Mouse (Mus musculus) retina, adult 2 months (tissue): ENCODE measurements around the gene Smarcd1.

Experiments
- DNase-seq: peaks from one replicate; pipeline ENCODE4 v3.0.0-alpha.2; 2012; ENCODE audit warnings: low read depth, low spot score

Gene Smarcd1

DNA sequence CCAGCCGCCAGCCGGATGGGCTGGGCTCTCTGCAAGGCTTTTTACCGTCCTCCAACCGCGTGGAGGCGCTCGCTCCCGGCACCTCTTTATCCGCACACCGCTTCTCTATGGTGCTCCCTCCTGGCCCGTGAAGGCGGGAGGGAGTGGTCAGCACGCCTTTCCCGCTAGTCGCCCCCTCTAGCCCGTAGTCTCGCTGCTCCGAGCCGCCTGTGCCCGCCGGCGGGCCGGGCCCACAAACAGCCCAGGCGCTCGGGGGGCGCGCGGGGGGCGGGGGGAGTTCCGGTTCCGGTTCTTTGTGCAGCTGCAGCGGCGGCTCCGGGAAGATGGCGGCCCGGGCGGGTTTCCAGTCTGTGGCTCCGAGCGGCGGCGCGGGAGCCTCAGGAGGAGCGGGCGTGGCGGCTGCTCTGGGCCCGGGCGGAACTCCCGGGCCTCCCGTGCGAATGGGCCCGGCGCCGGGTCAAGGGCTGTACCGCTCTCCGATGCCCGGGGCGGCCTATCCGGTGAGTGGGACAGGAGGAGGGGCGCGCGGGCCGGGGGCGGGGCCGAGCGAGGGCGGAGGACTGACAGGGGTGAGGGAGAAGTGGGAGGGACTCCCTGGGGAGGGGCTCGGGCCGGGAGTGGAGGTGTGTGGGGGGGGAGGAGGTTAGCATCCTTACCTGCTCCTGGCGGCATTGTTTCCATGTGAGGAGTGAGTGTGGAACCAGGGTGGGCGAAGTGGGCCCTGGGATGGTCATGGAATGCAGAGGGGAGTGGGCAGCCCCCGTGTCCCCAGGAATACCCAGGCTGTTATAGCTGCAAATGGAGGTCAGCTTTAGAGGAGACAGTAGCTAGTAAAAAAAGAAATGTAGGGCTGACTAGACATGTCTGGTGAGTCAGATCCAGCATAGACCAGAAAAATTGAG, at the start of gene Smarcd1:
Gene Smarcd1, plus strand, starts transcription at position 131 of the 902 bp plus-strand sequence.
- peak; percentile 88 for DNase-seq

DNA sequence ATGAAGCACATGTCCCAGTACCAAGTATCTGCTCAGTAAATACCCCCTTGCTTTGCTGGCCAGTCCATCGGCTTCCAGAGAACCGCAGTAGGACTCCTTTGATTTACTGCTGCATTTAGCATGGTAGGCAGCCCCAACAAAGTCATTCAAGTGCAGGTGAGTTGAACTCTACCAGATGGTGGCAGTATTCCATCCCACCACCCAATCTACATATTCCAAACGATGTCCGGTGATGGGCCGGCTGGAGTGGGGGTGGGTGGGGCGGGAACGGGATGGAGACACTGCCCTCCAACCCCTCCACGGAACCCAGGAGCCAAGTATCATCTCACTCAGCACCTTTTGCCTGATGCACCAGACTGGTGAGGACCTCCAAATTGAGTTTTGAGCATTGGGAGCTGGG, 48.6 kb upstream of the Smarcd1 start:
- no peak for DNase-seq

DNA sequence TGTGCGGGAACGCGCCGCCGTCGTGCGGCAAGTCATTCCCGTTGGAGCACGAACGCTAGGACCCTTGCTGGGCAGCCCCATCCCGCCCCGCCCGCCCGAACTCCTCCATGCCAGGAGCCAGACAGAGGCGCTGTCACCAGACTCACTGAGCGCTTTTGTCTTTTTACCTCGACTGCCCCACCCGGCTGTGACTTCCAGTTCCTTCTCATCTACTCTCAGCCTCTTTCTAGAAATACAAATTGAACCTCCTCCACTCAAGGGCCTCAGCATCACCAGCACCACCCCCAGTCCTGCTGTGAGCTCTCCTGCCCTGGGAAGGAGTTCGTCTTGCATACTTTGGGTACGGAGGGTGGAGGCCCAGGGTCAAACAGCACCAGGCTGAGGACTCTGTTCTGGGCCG, 48.1 kb upstream of the Smarcd1 start:
- DNase-seq: no peak

DNA sequence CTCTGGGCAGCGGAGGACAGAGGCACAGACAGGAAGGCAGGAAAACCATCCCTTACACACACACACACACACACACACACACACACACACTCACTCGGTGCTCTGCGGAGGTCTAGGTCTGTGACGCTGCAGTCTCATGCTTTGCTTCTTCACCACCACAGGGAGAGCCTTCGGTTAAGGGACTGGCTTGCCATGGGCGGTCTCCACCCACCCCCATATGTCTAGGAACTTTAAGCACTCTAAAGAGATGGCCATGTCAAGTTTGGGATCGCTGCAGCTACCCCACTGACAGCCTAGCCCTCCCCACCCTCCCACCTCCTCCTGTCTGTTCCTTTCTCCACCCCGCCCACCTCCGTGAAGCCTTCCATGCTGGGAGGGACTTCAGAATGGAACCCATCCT, 46.0 kb upstream of the Smarcd1 start:
- no peak for DNase-seq

DNA sequence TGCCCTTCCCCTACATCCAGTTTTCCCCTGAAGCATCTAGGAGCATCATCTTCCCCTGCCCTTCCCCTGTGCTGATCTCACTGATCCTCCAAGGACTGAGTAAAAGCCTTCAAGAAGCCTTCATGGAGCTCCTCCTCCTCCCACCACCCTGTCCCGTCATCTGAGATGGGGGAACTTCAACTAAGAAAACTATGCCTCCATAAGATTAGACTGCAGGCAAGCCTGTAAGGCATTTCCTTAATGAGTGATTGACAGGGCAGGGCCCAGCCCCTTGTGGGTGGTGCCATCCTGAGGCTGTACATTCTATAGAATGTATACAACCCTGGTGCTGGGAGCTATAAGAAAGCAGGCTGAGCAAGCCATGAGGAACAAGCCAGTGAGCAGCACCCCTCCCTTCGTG, 43.5 kb upstream of the Smarcd1 start:
- no peak for DNase-seq

DNA sequence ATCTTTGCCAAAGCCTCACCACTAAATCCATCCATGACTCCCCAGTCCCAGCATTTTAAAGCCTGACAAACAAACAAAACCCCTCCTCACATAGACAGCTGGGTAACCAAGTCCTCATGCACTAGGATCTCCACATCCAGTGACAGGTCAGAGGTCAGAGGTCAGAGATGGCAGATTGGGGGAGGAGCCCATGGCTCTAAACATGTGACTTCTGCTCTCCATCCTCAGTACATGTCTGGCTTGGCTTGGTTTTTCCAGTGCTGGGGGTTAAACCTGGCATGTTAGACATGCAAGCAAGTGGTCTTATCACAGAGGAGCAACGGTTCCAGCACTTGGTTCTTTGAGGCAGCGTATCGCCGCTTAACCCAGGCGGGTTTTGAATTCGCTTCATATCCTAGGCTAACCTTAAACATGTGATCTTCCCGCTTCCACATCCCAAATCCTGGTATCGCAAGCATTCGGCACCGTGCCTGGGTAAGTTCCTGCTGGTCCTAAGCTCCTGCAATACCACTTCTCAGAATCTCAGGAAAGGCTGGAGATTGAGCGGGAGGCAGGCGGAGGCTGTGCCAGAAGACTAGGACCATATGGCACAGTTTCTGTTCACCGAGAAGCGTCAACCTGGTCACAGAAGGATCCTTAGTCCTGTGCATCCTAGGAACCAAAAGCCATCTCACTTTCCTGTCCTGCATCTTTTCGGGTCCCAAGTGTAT, 40.7 kb upstream of the Smarcd1 start:
- DNase-seq: no peak

DNA sequence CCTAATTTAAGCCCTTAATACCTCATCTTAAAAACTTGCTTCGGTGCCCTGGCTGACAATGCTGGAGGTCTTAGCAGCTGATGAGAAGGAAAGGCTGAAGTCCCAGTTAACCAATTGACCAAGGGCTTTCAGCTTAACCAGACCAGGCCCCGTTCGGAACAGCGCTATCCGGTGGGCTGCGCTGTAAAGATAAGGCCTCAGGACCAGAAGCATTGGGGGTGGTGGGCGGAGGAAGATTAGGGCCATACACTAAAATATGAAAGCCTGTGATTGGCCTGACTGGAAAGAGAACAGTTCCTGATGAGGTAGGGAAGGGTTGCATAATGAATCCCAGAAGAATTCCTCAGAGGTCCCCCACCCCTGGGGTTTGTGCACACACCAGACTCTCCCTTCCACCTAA, 39.6 kb upstream of the Smarcd1 start:
- DNase-seq: no peak

DNA sequence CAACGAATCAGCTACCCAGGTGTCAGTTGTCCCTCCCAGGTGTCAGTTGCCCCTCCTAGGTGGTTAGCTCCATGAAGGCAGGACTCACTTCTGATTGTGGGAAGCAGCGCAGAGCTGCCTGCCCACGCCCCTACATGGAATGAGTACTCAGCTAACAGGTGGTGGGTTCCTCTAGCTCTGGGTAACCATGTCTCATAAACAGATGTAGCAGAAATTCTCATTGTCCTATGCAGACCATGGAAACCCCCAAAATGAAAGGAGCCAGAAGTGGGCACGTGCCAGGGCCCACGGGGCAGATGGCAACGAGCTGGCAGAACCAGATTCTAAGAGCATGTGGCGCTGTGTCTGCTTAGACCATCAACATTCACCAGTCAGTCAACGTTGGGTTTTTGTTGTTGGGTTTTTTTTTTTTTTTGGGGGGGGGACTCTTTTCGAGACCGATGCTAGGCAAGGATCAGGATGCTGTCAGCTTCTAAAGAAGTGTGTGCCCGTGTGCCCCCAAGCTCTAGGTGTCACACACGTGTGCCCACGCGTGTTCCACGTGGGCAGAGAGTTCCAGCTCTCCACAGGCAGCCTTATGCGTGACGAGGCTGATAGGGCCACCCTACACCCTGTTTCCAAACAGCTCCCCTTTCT, 37.8 kb upstream of the Smarcd1 start:
- DNase-seq: no peak

DNA sequence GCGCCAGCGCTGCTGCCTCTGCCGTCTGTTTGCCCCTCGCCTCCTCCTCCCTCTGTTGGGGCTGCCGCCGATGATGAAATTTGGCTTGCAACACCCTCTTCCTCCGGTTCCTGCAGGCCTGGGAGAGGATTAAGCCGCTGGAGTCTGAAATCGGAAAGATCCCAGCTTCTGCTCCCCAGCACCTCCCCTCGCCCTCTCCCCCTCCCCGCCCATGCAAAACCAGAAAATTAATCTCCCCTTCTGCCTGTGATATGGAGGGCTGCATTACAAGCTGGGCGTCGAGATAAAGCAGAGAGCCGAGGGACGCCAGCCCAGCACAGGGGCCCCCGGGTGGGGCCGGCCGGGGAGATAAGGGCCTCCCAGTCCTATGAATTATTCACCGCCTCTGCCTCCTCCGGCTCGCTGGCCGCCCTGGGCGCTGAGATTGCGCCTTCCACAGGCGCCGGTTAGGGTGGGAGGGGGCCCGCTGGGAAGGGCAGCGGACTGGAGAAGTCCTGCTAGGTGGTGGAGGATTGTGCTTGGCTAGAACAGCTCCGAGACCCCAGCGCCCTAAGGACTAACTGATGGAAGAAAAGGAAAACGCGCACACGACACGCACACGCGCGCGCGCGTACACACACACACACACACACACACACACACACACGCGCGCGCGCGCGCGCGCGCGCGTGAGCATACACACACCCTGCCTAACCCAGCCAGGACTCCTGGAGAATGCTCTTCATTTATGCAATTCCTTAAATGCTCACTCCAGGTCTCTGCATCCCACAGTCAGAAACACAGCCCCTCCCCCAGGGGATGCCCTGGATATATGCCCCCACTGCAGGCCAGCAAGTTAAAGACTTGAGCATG, 37.1 kb upstream of the Smarcd1 start:
- DNase-seq: no peak

DNA sequence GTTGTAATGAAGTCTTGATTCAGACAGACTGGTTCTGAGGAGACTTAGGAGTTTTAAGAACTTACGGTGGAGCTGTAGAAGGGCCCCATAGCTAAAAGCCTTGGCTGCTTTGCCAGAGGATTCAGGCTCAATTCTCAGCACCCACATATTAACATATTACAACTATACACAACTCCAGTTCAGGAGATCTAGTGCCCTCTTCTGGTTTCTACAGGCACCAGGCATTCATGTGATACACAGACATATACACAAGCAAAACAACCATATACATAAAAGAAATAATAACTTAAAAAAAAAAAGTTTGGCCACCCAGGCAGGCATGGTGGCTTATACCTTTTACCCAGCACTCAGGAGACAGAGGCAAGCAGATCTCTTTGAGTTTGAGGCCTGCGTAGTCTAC, 34.4 kb upstream of the Smarcd1 start:
- no peak for DNase-seq

DNA sequence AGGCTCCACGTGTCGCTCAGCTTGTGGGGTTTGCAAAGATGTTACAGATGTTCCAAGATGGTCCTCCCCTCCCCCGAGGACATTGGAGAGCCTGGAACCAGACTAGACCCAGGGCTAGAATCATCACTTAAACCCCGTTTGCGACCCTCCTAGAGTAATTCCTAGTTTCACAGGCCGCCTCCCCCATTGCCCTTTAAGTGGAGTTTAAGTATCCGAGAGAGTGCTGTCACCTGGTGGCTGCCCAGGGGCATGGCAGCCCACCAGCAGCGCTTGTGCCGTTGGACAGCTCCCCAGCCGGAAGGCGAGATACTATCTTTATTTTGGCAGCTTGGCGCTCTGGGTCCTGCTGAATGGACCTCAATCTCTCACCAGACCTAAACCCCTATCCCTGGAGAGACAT, 33.0 kb upstream of the Smarcd1 start:
- DNase-seq: no peak

DNA sequence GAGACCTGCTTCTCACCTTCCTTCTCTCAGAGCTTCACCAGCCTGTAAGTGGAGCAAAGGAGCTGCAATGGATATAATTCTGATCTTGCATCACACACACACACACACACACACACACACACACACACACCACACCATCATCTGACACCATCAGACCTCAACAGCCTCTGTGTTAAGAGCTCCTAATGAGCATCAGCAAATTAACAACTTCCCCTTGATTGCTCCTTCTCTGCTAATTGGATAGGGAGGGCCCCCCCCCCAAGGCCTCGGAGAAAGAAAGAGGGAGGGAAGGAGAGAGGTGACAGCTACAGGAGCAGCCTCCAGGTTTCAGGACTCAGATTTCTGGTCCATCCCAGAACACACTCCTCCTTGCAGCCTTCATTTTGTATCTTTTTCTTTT, 32.5 kb upstream of the Smarcd1 start:
- DNase-seq: no peak

DNA sequence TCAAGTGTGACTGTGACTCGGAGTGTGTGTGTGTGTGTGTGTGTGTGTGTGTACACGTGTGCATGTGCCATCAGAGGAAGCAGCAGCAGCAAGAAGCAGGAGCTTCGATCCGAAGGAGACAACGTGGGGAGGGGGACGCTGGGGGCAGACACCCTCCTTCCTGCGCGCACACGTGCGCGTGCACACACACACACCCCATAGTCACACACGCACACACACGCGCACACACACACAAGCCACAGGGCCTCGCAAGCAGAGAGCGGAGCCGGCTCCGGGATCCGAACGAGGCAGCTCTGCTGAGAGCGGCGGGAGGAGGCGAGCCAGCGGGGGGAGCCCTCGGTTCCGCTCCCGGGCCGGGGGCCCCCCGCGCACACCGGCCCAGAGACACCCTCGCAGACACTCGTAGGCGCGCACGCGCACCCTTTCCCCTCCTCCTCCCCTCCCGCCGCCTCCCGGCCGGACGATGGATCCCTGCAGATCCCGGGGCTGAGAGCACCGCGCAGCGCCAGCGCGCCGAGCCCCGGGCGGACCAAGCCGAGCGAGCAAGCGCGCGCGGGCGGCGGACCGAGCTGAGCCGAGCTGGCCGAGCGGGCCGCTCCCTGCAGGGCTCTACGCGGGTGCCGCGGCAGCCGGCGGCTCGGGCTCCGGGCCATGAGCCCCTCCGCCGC, 31.6 kb upstream of the Smarcd1 start, which contains the start of gene Asic1:
Gene Asic1, plus strand, starts transcription at position 215 of the 668 bp plus-strand sequence.
- DNase-seq: peak; percentile 30

DNA sequence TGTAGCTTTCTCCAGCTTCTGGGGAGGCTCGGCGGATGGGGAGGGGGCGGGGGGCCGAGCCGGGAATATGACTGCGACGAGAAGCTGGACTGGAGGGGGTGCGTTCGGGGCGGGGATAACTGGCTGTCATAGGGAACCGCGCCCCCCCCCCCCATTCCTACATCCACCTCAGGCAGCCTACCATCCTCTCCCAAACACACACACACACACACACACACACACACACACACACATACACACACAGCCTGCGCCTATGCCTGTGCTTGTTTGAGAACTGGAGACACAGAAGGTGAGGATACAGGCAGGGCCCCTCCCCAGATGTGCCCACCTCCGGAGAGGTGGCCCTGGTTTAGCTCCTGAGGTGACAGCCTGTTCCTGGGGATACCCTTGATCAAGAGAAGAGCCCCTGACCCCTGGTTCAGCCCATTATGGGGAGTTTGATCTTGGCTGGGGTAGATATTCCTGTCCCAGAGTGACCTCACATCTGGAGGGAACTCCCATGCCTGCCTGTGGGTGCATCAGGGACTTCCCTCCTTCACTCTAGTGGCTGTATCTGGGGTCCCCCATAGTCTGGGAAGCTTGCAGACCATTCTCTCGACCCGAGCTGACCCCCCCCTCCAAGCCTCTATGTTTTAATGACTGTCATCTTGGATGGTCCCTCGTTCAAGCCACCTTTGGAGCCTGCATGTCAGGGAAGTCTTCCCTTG, 30.8 kb upstream of the Smarcd1 start:
- DNase-seq: no peak

DNA sequence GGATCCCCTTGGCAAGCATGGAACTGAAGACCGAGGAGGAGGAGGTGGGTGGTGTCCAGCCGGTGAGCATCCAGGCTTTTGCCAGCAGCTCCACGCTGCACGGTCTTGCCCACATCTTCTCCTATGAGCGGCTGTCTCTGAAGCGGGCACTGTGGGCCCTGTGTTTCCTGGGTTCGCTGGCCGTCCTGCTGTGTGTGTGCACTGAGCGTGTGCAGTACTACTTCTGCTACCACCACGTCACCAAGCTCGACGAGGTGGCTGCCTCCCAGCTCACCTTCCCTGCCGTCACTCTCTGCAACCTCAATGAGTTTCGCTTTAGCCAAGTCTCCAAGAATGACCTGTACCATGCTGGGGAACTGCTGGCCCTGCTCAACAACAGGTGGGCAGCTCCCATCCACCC, 30.1 kb upstream of the Smarcd1 start:
- no peak for DNase-seq

DNA sequence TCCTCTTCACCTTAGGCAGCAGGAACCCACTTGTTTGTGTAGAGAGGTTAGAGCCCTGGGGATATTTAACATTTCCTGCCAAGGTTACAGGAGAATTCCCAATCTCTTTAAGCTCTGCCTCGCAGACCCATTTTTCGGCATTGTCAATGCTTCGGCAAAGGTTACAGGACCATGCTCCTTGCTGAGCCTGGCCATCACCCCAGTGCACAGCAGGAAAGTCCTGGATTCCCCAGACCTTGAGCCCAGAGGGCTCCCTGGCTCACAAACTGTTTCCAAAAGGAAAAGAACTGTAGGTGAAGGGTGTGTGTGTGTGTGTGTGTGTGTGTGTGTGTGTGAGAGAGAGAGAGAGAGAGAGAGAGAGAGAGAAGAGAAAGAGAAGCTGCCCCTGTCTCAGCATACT, 27.1 kb upstream of the Smarcd1 start:
- no peak for DNase-seq

DNA sequence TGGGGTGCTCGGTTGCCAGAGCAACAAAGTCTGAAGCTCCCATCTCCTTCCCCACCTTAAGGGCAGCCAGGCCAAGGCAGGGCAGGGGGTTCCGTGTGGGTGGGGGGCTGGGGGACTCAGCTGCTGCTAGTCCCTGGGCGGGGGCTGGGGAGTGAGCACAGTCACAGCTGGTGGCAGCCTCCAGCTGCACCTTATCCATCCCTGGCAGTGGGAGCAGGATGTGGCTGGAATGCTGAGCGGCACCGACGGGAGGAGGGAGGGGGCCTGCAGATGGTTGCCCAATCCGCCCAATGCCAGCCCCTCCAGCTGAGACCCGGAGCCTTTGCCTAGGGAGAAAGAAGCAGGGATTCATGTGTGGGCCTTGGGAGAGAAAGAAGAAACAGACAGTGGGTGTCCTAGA, 24.8 kb upstream of the Smarcd1 start:
- no peak for DNase-seq

DNA sequence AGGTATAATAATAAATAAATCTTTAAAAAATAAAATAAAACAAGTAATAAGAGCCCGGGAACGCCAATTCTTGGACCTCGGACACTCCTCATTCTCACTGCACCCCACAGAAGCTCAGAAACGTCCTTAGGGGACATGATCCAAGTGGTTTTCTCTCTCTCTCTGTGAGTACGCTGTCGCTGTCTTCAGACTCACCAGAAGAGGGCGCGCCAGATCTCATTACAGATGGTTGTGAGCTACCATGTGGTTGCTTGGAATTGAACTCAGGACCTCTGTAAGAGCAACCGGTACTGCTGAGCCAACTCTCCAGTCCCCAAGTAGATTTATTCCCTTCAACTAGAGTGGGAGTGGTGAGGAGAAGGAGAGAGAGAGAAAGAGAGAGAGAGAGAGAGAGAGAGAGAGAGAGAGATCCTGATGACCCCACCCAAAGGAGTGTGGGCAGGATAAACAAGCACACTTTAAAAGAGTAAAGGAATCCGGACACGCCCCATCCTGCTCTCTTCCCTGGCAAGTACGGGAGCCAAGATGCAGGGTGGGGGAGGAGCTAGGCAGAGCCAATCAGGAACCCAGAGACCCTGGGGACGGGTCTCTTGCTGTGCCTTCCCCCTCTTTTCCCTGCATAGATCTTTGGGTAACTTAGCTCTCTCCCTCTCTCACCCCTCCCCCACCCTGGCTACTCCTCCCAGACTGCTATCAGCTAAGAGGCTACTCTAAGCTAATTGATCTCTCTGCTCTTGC, 23.7 kb upstream of the Smarcd1 start:
- DNase-seq: no peak

DNA sequence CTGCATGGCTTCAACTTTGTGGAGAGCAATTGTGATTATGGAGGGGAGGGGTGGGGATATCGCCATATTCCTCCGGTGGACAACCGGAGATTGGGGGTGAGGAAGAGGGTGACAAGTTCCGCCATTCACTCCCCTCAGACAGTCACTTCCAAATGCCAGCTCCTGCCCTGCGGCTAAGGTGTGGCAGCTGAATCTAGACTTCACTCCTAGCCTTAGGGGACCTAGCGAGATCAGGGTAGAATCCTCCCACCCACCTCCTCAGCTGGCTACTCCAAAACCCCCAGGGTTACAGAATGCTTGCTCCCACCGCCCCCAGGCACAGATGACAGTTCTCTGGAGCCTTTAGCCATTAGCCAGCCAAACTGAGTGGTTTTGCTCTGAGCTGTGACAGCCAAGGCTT, 22.9 kb upstream of the Smarcd1 start:
- no peak for DNase-seq

DNA sequence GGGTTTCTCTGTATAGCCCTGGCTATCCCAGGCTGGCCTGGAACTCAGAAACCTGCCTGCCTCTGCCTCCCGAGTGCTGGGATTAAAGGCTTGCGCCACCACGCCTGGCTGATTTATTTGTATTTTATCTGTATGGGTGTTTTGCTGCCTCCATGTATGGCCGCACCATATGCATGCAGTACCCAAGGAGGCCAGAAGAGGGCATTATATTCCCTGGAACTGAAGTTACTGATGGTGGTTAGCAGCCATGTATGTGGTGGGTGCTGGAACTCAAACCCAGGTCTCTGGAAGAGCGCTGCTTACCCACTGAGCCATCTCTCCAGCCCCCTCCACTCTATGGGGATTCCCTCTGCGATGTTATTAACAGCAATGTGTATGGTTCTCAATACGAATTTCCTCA, 19.0 kb upstream of the Smarcd1 start:
- DNase-seq: no peak
